Mouse (Mus musculus): ENCODE data around the gene Dbi. TPM values are rescaled to one million over a fixed set of nuclear protein-coding genes. Genes with fewer than 3 reads are reported as not detected.
A peak's percentile ranks its signal among the peaks of the same experiment; 100 is the strongest.

The Dbi gene
- total RNA-seq, 2 experiments from 2014 or later, result 387 to 439 TPM

DNA sequence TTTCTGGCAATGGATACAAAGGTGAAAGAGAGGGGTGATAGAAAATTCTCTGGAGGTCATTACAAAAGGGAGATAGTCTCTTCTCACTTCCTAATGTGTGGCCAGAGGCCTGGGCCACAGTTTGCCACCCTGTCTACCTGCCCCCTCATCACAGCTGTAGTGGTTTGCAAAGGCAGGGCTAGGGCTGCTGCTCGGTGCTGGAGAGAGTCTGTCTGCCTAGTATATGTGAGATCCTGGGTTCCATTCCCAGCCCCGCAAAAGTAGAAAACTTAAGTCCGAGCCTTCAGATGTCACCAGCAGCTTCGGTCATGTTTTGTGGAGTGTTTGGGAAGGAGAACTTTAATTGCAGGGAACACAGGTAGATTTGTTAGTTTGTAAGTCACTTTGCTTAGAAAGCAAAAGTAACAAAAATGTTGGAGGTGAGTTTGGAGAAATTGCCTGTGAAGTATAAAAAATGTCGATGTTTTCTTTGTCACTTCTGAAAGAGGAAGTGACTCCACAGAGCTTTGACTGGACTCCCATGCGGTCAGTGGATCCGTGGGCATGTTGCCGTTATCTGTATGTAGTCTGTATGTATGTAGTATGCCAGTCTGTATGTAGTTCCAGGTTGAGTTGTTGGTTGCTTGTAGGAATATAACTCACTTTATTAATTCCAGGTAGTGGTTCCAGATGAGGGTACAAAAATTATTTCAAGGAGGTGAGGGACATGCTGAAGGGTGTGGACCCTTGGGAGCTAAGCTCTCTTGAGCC lies 1.9 kb upstream of the Dbi start:
- DNase-seq (ENCODE audit: extremely low spot score in 1 of 2, low spot score in 1 of 2), result no peak

DNA sequence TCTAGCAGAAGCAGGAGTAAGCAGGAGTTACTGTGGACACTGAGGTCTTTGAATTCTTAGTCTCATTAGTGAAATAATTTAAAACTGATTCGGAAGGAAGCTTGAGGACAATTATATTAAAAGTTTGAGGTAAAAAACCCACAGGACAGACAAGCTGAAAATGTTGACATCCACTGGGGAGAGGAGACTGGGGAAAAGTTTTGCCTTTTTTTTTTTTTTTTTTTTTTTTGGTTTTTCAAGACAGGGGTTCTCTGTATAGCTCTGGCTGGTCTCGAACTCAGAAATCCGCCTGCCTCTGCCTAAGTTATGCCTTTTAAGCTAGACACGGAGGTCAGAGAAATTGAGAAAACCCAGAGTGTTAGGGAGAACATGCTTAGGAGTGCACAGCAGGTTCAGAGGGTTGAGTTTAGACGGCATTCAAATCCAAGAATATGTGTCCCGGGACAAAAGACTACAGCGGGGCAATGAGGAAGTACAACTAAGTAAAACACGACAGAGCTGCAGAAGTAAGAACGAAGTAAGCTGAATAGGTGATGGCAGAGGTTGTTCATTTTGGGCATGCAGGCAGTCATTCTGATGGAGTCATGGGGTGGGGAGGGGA lies 1.2 kb upstream of the Dbi start:
- DNase-seq (ENCODE audit: extremely low spot score in 1 of 2, low spot score in 1 of 2), result no peak

GRCm38 (mm10) chr1:120120141-120120968 lies 523 bp downstream of the Dbi start:
- DNase-seq (ENCODE audit: extremely low spot score in 1 of 2, low spot score in 1 of 2), result peak; percentile 24 to 81

GRCm38 (mm10) chr1:120119389-120119788 lies 1.5 kb downstream of the Dbi start:
- DNase-seq (ENCODE audit: extremely low spot score in 1 of 2, low spot score in 1 of 2), result no peak

DNA sequence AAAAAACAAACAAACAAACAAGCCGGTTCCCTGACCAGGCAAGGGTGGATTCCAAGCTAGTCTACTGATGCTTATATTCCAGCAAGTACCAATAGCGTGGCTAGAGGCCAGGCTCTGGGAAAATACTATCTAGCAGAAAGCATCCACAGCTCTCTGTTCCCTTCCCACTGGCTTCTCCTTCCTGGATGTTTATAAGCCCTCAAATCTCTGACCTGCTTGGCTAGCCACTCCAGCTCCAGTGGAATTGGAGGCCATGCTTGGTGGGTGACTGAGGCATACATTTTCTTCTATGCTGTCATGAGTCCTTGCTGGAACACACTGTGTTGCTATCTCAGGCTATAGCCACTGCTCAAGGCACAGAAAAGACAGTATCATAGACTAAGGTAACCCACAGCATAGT lies 2.0 kb downstream of the Dbi start:
- DNase-seq (ENCODE audit: extremely low spot score in 1 of 2, low spot score in 1 of 2), result no peak

DNA sequence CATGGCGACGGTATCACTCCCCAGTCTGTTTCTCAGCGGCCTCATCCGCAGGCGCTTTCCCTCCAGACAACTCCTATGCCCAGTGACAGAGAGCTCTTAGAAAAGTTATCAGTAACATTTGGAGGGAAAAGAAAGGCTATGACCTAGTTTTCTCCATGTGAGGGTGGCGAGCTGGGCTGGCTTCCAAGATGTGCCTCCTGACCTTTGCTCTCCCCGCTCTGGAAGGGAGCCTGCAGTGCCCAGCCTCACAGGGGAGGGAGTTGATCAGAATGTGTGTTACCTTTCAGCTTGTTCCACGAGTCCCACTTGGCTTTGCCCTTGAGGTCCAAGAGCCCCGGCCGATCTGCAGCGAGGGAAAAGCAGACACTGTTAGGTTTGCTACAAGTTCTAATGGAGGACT lies 4.8 kb downstream of the Dbi start:
- DNase-seq (ENCODE audit: extremely low spot score in 1 of 2, low spot score in 1 of 2), result no peak

DNA sequence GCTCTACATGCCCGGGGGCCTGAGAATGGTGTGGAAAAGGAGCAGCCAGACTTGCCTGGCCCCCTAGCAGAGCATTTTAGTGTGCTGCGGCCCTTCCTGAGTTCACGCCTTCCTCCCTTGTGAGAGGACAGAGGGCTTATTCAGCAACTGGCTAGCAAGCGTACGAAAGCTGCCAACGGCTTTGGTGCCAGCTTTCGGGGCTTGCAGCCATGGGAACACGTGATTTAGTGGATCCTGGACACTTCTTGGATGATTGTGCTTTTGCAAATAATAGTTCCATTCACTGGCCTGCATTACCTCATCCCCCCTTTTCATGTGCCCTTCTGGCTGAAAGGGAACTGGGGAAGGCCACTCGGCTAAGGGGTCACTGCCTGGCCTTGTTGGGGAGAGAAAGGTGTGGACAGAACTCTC lies 5.2 kb downstream of the Dbi start:
- DNase-seq (ENCODE audit: extremely low spot score in 1 of 2, low spot score in 1 of 2), result peak; percentile 61 to 66

- no peak for DNase-seq (ENCODE audit: extremely low spot score in 1 of 2, low spot score in 1 of 2)
These were observed 8.4 kb downstream of the Dbi start for GRCm38 (mm10) chr1:120112251-120113187.

GRCm38 (mm10) chr1:120111766-120112165 lies 9.1 kb downstream of the Dbi start:
- DNase-seq (ENCODE audit: extremely low spot score in 1 of 2, low spot score in 1 of 2), result no peak

- no peak for DNase-seq (ENCODE audit: extremely low spot score in 1 of 2, low spot score in 1 of 2)
These were observed 11.0 kb downstream of the Dbi start for GRCm38 (mm10) chr1:120109741-120110432.

DNA sequence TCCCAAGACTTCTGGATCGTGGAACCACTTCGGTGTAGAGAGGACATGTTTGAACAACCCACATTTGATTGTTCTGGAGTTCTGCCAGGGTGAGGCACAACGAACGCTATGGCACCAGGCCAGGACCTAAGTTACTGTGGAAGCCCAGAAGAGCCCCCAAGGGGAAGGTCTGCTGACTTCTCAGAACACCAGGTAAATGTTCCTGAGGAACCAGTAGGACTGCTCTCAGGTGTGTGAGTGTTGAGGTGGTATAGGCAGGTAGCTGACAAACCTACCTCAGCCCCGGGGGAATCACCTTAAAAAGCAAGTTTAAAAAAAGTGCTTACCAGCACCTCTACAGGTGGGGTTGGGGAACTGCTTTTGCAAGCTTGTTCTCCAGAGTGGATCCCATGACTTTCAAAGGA lies 15.3 kb downstream of the Dbi start:
- no peak for DNase-seq (ENCODE audit: extremely low spot score in 1 of 2, low spot score in 1 of 2)

DNA sequence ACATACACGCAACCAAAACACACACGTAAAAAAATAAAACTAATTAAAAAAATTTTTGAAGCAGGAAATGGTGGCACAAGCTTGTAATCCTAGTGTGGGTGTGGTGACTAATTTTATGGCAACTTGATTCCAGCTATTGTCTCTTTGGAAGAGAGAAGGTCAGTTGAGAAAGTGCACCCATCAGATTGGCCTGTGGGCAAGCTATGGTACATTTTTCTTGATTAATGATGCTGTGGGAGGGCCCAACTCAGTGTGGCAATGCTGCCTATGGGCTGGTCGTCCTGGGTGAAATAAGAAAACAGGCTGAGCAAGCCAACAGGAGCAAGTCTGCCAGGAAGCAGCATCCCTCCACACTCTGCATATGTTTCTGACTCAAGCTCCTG lies 19.7 kb downstream of the Dbi start:
- DNase-seq (ENCODE audit: extremely low spot score in 1 of 2, low spot score in 1 of 2), result no peak

- no peak for DNase-seq (ENCODE audit: extremely low spot score in 1 of 2, low spot score in 1 of 2)
These were observed 20.2 kb downstream of the Dbi start for GRCm38 (mm10) chr1:120100456-120101226.

GRCm38 (mm10) chr1:120099483-120099882 lies 21.4 kb downstream of the Dbi start:
- DNase-seq (ENCODE audit: extremely low spot score in 1 of 2, low spot score in 1 of 2), result no peak

- DNase-seq (ENCODE audit: extremely low spot score in 1 of 2, low spot score in 1 of 2), result peak; percentile 57 to 88
These were observed 22.6 kb downstream of the Dbi start for GRCm38 (mm10) chr1:120098327-120098726.

DNA sequence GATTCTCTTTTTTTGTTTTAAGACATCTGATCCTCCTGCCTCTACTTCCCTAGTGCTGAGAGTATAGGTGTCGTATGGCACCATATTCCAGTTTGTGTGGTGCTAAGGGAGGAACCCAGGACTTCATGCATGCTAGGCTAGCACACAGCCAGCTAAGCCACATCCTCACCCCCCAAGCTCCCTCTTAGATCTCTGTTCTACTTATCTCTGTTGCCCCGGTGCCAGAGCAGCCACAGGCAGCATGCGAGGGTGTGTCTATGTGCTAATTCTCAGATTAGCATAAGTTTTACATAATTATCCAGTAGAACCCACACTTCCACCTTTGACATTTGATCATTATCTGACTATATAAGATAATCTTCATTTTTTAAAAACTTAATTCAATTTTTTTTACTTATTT lies 26.0 kb downstream of the Dbi start:
- DNase-seq (ENCODE audit: extremely low spot score in 1 of 2, low spot score in 1 of 2), result no peak

GRCm38 (mm10) chr1:120093482-120094134 lies 27.3 kb downstream of the Dbi start:
- peak; percentile 78 to 91 for DNase-seq (ENCODE audit: extremely low spot score in 1 of 2, low spot score in 1 of 2)

DNA sequence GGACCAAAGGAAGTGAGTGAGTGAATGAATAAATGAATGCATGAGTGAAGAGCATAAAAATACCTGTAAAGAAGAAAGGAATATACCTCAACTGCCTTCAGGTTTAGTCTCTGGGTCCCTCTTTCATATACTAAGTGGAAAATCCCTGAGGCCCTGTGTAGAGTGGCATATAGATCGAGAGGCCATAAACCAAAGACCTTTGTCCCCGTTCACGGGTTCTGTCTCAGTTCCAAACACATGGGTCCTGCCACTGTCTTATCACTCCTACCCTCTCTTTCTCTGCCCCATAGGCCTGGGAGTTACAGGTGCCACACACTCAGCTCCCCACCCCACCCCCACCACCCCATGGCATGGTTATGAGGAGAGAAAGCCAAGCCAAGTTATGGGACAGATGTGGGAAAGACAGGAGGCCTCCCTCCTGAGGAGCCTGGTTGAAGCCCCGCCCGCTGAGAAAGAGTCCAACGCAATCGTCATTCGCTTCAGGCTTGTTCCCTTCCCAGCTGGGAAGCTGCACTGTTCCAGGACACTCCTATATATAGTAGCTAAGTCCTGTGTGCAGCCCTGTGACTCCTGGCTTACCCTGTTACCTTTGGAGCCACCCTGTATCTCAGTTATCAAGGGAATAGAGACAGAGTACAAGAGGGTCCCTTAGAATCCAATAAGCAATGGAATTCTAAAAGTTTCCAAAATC lies 29.9 kb downstream of the Dbi start:
- no peak for DNase-seq (ENCODE audit: extremely low spot score in 1 of 2, low spot score in 1 of 2)

All from layer of hippocampus, postnatal 25 days (tissue).